Mouse (Mus musculus): Measurements from ENCODE around the gene Col4a3bp.

- no peak for TF ChIP-seq POLR2A (IDR thresholded peaks at IDR 0.05; ENCODE audit: control insufficient read depth, extremely low read depth, insufficient read depth, low read length, poor library complexity)
- TF ChIP-seq CTCF (IDR thresholded peaks at IDR 0.05; ENCODE audit: borderline replicate concordance, control insufficient read depth, extremely low read depth, insufficient read depth, low read length, poor library complexity), result no peak
These were observed 12.9 kb upstream of the Col4a3bp start for GRCm38 (mm10) chr13:96529542-96529941.
